9 mouse cellular contexts compared by ENCODE assay signal in genomic region chr2:153437306-153437659, GRCm38 (mm10). TPM values are rescaled to one million over a fixed set of nuclear protein-coding genes. Genes with fewer than 3 reads are reported as not detected.
DNase-seq lines count a peak whose midpoint lies in the region; ATAC-seq and TF ChIP-seq lines count a peak whose summit lies in the region.
"Had no signal": no experiment of that assay in that cellular context is flagged by ENCODE, and none has a peak within 500 bp of the region (broad histone marks: within the 10 kb centered on the region; RNA-seq: fewer than 3 reads in every experiment).

No protein-coding gene starts in this region.

- H3K4me2 ChIP-seq in heart, embryonic 16.5 days (ENCODE audit: low read depth, low read length) = peak overlapping the region; percentile 48
- H3K4me2 ChIP-seq in heart, postnatal 0 days (ENCODE audit: low read depth, low read length) = peak overlapping the region; percentile 30
- H3K4me2 ChIP-seq in neural tube, embryonic 13.5 days = peak overlapping the region; percentile 21

- H3K4me3 ChIP-seq in heart, embryonic 16.5 days (ENCODE audit: low read length) = no peak overlapping the region
- H3K4me3 ChIP-seq in heart, postnatal 0 days (ENCODE audit: low read depth, low read length) = no peak overlapping the region
- H3K4me3 ChIP-seq in neural tube, embryonic 13.5 days = no peak overlapping the region

- no peaks in the 10 kb centered on the region for H3K27me3 ChIP-seq in heart, embryonic 16.5 days (ENCODE audit: control insufficient read depth, insufficient read depth, low read length)
- no peaks in the 10 kb centered on the region for H3K27me3 ChIP-seq in heart, postnatal 0 days (ENCODE audit: control insufficient read depth, insufficient read depth, low read length)
- no peaks in the 10 kb centered on the region for H3K27me3 ChIP-seq in neural tube, embryonic 13.5 days

- H3K4me1 ChIP-seq in heart, embryonic 16.5 days (ENCODE audit: control insufficient read depth, insufficient read depth, low read length) = peaks cover 89% of the 10 kb centered on the region
- H3K4me1 ChIP-seq in heart, postnatal 0 days (ENCODE audit: control insufficient read depth, insufficient read depth) = peaks cover 83% of the 10 kb centered on the region
- H3K4me1 ChIP-seq in neural tube, embryonic 13.5 days (replicated peaks) = peaks cover 95% of the 10 kb centered on the region

- DNase-seq in heart, adult 11 months = no peak
- DNase-seq in heart, postnatal 0 days (ENCODE audit: low spot score) = no peak
- DNase-seq in kidney, postnatal 25 days = peak; percentile 53 to 80
- DNase-seq in adrenal gland, adult 8-10 months = no peak
- DNase-seq in cerebellum, adult 11-12 months = no peak
- no peak for DNase-seq in testis, postnatal 14 days (ENCODE audit: low spot score)

- 17% methylated on average over 2 of the region's 2 CpGs for WGBS in heart, embryonic 16.5 days
- WGBS in heart, postnatal 0 days = 21% methylated on average over 2 of the region's 2 CpGs
- 41% methylated on average over 2 of the region's 2 CpGs for WGBS in neural tube, embryonic 13.5 days

- no peak for TF ChIP-seq EP300 in heart, postnatal 0 days (IDR thresholded peaks at IDR 0.05; ENCODE audit: low read depth)

- H3K9me3 ChIP-seq in heart, embryonic 16.5 days (replicated peaks; ENCODE audit: control insufficient read depth, low read length) = no peaks in the 10 kb centered on the region
- H3K9me3 ChIP-seq in heart, postnatal 0 days (replicated peaks; ENCODE audit: control insufficient read depth, low read length) = no peaks in the 10 kb centered on the region
- H3K9me3 ChIP-seq in neural tube, embryonic 13.5 days = no peaks in the 10 kb centered on the region

- TF ChIP-seq CTCF in heart, postnatal 0 days (IDR thresholded peaks at IDR 0.05; ENCODE audit: low read depth) = no peak

- ATAC-seq in heart, embryonic 16.5 days (replicated peaks; ENCODE audit: extremely low read depth, insufficient read depth, low FRiP score) = peak; percentile 20; the same call in 1 of the 2 replicates
- ATAC-seq in heart, postnatal 0 days (ENCODE audit: insufficient read depth, low read depth) = 0 out of 2 replicates have a peak, but pooled peaks have one; percentile 1
- no peak for ATAC-seq in neural tube, embryonic 13.5 days (ENCODE audit: low read depth)

- peak overlapping the region; percentile 94 for H3K27ac ChIP-seq in heart, embryonic 16.5 days (ENCODE audit: low read length)
- peak overlapping the region; percentile 92 for H3K27ac ChIP-seq in heart, postnatal 0 days (ENCODE audit: low read depth)
- peak overlapping the region; percentile 74 for H3K27ac ChIP-seq in neural tube, embryonic 13.5 days (replicated peaks)

- H3K36me3 ChIP-seq in heart, embryonic 16.5 days (ENCODE audit: control insufficient read depth, insufficient read depth) = no peaks in the 10 kb centered on the region
- 0 out of 2 replicates have a peak, but pooled peaks cover 7% of the 10 kb centered on the region for H3K36me3 ChIP-seq in heart, postnatal 0 days (replicated peaks; ENCODE audit: control insufficient read depth, insufficient read depth, low read length)
- peaks cover 32% of the 10 kb centered on the region for H3K36me3 ChIP-seq in neural tube, embryonic 13.5 days

- H3K9ac ChIP-seq in heart, embryonic 16.5 days (ENCODE audit: low read length) = peak overlapping the region; percentile 23
- H3K9ac ChIP-seq in heart, postnatal 0 days (replicated peaks; ENCODE audit: low read depth, low read length) = no peak overlapping the region; the same call in 1 of the 2 replicates
- H3K9ac ChIP-seq in neural tube, embryonic 13.5 days = no peak overlapping the region

RNA-seq across cellular contexts. Expression of gene 4930404H24Rik, which starts 55.3 kb away (rescaled TPM):
- not detected in 2 replicates for polyA plus RNA-seq in heart, embryonic 16.5 days (2015; fragmentation: Nextera tagmentation; extraction: Ambion mirVana)
- total RNA-seq in heart, postnatal 0 days (2014; rRNA removed; ENCODE audit: low replicate concordance) = not detected in 2 replicates
- polyA plus RNA-seq in heart, postnatal 0 days (2015; fragmentation: Nextera tagmentation; extraction: Ambion mirVana) = 0.45 TPM in 1 of 2 replicates, not detected in the other
- polyA plus RNA-seq in neural tube, embryonic 13.5 days (2015; fragmentation: Nextera tagmentation; extraction: Ambion mirVana) = not detected in 2 replicates
- not detected for total RNA-seq in adrenal gland, adult 8-10 months (2022)
- total RNA-seq: heart, postnatal 14 days had no signal

Comparison
In these comparisons a context has a peak if more than half of its experiments do, and no peak if none do; other contexts are left out.
1. DNase-seq: peak in kidney, postnatal 25 days (2 of 2); none in heart, adult 11 months (single experiment), heart, postnatal 0 days (single experiment), adrenal gland, adult 8-10 months (single experiment), cerebellum, adult 11-12 months (single experiment) and testis, postnatal 14 days (single experiment).
2. Peak in every context shown above with its lines, with median percentiles within 50 percentile points of each other: H3K27ac ChIP-seq and H3K4me2 ChIP-seq.